8 mouse cellular contexts compared by ENCODE assay signal in the genomic region with DNA sequence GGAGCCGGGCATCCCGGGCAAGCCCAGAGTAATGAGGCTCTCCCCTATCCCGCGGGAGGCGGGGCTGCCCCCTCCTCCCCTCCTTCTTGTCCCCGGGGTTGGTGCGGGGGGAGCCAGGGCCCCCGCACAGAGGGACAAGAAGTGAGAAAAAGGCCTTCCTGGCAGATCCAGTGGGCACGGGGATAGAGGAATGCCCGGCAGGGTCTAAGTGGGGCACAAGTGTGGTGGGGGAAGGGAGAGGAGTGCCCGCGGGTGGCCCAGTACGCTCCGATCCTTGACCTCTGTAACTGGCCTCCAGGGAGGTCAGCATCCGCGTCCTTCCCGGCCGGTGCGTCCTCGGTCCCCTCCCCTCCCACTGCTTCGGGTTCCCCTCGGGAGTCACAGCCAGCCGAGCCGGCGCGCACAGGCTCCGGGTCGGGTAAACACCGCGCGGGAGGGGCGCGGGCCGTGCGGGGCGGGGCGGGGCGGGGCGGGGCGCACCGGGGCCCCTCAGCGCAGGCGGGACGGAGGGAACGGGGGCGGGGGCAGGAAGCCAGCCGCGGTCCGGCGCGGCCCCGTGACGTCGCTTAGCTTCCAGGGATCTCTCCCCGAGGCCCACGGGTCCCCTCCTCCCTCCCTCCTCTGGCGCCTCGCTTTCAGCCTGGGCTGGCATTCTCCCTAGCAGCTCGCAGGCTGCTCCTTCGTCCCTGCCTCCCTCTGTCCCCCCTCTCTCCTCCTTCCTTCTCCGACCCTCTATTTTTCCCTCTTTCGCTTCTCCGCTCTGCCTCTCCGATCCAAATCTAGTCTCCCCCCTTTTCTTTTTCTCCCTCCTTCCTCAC. TPM values are rescaled to one million over a fixed set of nuclear protein-coding genes. Genes with fewer than 3 reads are reported as not detected.
DNase-seq lines count a peak whose midpoint lies in the region; ATAC-seq and TF ChIP-seq lines count a peak whose summit lies in the region.

A gene (plus strand): TSS at position 562 of the 818 bp plus-strand sequence.

- H3K27me3 ChIP-seq in embryonic facial prominence, embryonic 11.5 days (ENCODE audit: control insufficient read depth, insufficient read depth, low read length), result peaks cover 26% of the 10 kb centered on the region
- no peaks in the 10 kb centered on the region for H3K27me3 ChIP-seq in heart, adult 2 months (ENCODE audit: control insufficient read depth, insufficient read depth, low read length)
- peaks cover 81% of the 10 kb centered on the region for H3K27me3 ChIP-seq in midbrain, embryonic 10.5 days (ENCODE audit: low read depth, poor library complexity, severe bottlenecking)

- no peaks in the 10 kb centered on the region for H3K79me2 ChIP-seq in heart, adult 2 months (replicated peaks; ENCODE audit: control insufficient read depth, insufficient read depth, low read length)

- peak; percentile 79 for TF ChIP-seq POLR2A in heart, adult 2 months (IDR thresholded peaks at IDR 0.05; ENCODE audit: insufficient read depth, low read depth, low read length)

- peak within 1 kb of the TSS; percentile 82 for H3K9ac ChIP-seq in embryonic facial prominence, embryonic 11.5 days (replicated peaks; ENCODE audit: low read length)
- peak within 1 kb of the TSS; percentile 98 for H3K9ac ChIP-seq in heart, adult 2 months (ENCODE audit: low read depth, low read length)

- peak within 1 kb of the TSS; percentile 77 for H3K4me3 ChIP-seq in embryonic facial prominence, embryonic 11.5 days (ENCODE audit: low read depth, low read length)
- peak within 1 kb of the TSS; percentile 74 for H3K4me3 ChIP-seq in heart, adult 2 months
- peak within 1 kb of the TSS; percentile 96 for H3K4me3 ChIP-seq in midbrain, embryonic 10.5 days

- ATAC-seq in embryonic facial prominence, embryonic 11.5 days (replicated peaks; ENCODE audit: insufficient number of reproducible peaks, low FRiP score, low TSS enrichment, low read depth), result peak; percentile 63
- ATAC-seq in erythroid progenitor cell, adult 5-6 weeks (replicated peaks; ENCODE audit: low FRiP score, poor library complexity, severe bottlenecking), result no peak

- H3K27ac ChIP-seq in embryonic facial prominence, embryonic 11.5 days (replicated peaks; ENCODE audit: low read depth, low read length), result peak within 1 kb of the TSS; percentile 59
- peak within 1 kb of the TSS; percentile 88 for H3K27ac ChIP-seq in heart, adult 2 months
- peak within 1 kb of the TSS; percentile 97 for H3K27ac ChIP-seq in midbrain, embryonic 10.5 days (replicated peaks)

- peak within 1 kb of the TSS; percentile 99 for H3K4me2 ChIP-seq in embryonic facial prominence, embryonic 11.5 days (ENCODE audit: low read depth, low read length)

- WGBS in embryonic facial prominence, embryonic 11.5 days, result under 1% methylated on average over 35 of the region's 64 CpGs
- under 1% methylated on average over 41 of the region's 64 CpGs for whole genome bisulfite sequencing in heart, adult 2 months
- WGBS in midbrain, embryonic 10.5 days, result under 1% methylated on average over 40 of the region's 64 CpGs

- no peak for TF ChIP-seq CTCF in heart, adult 2 months (IDR thresholded peaks at IDR 0.05)

- peaks cover 6% of the 10 kb centered on the region for H3K4me1 ChIP-seq in embryonic facial prominence, embryonic 11.5 days (ENCODE audit: control insufficient read depth, insufficient read depth, low read length)
- peaks cover 1% of the 10 kb centered on the region for H3K4me1 ChIP-seq in heart, adult 2 months (ENCODE audit: control insufficient read depth, insufficient read depth, low read length)
- H3K4me1 ChIP-seq in midbrain, embryonic 10.5 days, result peaks cover 82% of the 10 kb centered on the region

- no peaks in the 10 kb centered on the region for H3K9me3 ChIP-seq in embryonic facial prominence, embryonic 11.5 days (replicated peaks; ENCODE audit: control insufficient read depth, low read length)
- no peaks in the 10 kb centered on the region for H3K9me3 ChIP-seq in midbrain, embryonic 10.5 days (replicated peaks)

- intact Hi-C loops in heart, adult 2 months (cut with DNase I), result loop anchor here (1.0 kb wide), 1 partner anchor 9 kb away; no protein-coding TSS in a partner anchor
- intact Hi-C loops in left cerebral cortex, postnatal 4 days (cut with DNase I), result no loop called here

- no peaks in the 10 kb centered on the region for H3K36me3 ChIP-seq in embryonic facial prominence, embryonic 11.5 days (replicated peaks; ENCODE audit: control insufficient read depth, insufficient read depth, low read depth, low read length)
- H3K36me3 ChIP-seq in heart, adult 2 months (ENCODE audit: control insufficient read depth, insufficient read depth, low read length), result no peaks in the 10 kb centered on the region
- H3K36me3 ChIP-seq in midbrain, embryonic 10.5 days, result 0 out of 2 replicates have a peak, but pooled peaks cover 10% of the 10 kb centered on the region

- peak; percentile 90 to 93 for DNase-seq in adrenal gland, postnatal 36 days
- peak; percentile 77 for DNase-seq in embryonic facial prominence, embryonic 11.5 days (ENCODE audit: low spot score)
- DNase-seq in heart, adult 2 months, result peak; percentile 89 to 90
- peak; percentile 92 for DNase-seq in kidney, adult 18-20 months
- peak; percentile 77 for DNase-seq in left cerebral cortex, postnatal 4 days
- DNase-seq in midbrain, embryonic 10.5 days (ENCODE audit: low spot score), result peak; percentile 85
- peak; percentile 85 to 88 for DNase-seq in right cerebral cortex, postnatal 36 days (ENCODE audit: low spot score in 2 of 2)

- no peak for TF ChIP-seq EP300 in heart, adult 2 months (IDR thresholded peaks at IDR 0.05; ENCODE audit: insufficient read depth, low read depth, low read length)

RNA-seq across cellular contexts. Expression of the gene that starts here (rescaled TPM):
- 10 to 100 TPM; 25.2 to 25.7 TPM for total RNA-seq in adrenal gland, postnatal 36 days (2021)
- 2.4 and 2.7 TPM in 2 replicates for polyA plus RNA-seq in embryonic facial prominence, embryonic 11.5 days (2014; fragmentation: Nextera tagmentation; extraction: Ambion mirVana)
- 10 to 100 TPM; 12.0 to 12.7 TPM for total RNA-seq in heart, adult 2 months (2021)
- polyA plus RNA-seq in heart, adult 2 months (2012; rRNA removed), result 6.9 and 7.1 TPM in 2 replicates
- 100 to 1,000 TPM; 106 to 110 TPM for total RNA-seq in left cerebral cortex, postnatal 4 days (2021)
- 3.3 and 3.9 TPM in 2 replicates for polyA plus RNA-seq in midbrain, embryonic 10.5 days (2016; fragmentation: Nextera tagmentation; extraction: Ambion mirVana)
- total RNA-seq in erythroid progenitor cell, adult 5-6 weeks (2015; ENCODE audit: low replicate concordance), result 0.42 TPM in 1 of 2 replicates, not detected in the other
- 0.30 TPM in 1 of 2 replicates, not detected in the other for total RNA-seq in erythroid progenitor cell, adult 5-6 weeks (2017; ENCODE audit: low replicate concordance)

Comparison
In these comparisons a context has a peak if more than half of its experiments do, and no peak if none do; other contexts are left out.
1. RNA of the gene that starts here (total RNA-seq): 106 to 110 TPM in left cerebral cortex, postnatal 4 days, 25.2 to 25.7 TPM in adrenal gland, postnatal 36 days and 12.0 to 12.7 TPM in heart, adult 2 months; 0.30 to 0.42 TPM in erythroid progenitor cell, adult 5-6 weeks; every median in the first group is over 4 times any median in the second.
2. RNA of the gene that starts here (total RNA-seq): 106 to 110 TPM in left cerebral cortex, postnatal 4 days; 25.2 to 25.7 TPM in adrenal gland, postnatal 36 days and 12.0 to 12.7 TPM in heart, adult 2 months; every median in the first group is over 4 times any median in the second.
3. Peak in every context shown above with its lines, with median percentiles within 50 percentile points of each other: DNase-seq, H3K27ac ChIP-seq and H3K4me3 ChIP-seq.